8 mouse cellular contexts compared by ENCODE assay signal in the genomic region with DNA sequence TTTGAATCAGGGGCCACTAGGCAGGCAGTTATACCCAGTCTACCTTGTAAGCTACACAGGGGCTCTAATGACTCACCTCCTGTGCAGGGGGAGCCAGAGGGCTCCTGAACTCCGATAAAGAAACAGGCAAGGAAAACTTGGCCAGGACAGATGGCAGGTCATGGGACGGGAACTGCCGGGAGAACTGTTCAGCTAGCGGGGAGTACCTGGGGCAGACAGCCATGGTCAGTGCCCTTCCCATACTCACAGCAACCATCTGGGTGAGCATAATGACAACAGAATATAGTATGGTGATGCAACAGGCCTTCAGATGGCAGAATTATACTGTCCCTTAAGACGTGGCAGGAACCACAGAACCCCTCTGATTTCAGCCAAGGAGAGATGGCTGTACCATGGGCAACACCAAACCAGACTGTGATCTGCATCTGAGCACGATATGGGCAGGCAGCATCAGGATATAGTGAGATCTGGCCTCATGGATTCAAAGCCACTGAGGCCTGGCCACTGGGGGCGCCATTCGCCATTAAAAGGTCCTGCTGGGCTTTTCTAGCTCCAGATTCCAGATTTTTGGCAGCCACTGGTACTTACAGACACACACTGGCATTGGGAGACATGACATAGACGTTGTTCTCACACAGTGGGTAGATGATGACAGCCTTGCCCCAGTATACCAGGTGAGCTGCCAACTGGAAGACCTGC. TPM values are rescaled to one million over a fixed set of nuclear protein-coding genes. Genes with fewer than 3 reads are reported as not detected.
DNase-seq lines count a peak whose midpoint lies in the region; ATAC-seq lines count a peak whose summit lies in the region.
"Had no signal": no experiment of that assay in that cellular context is flagged by ENCODE, and none has a peak within 500 bp of the region (broad histone marks: within the 10 kb centered on the region; RNA-seq: fewer than 3 reads in every experiment).

No protein-coding gene starts in this region.

- ATAC-seq in hindbrain, embryonic 14.5 days (ENCODE audit: low FRiP score), result no peak
- ATAC-seq in stomach, embryonic 15.5 days (ENCODE audit: insufficient read depth, low FRiP score, low read depth), result no peak

- H3K36me3 ChIP-seq in hindbrain, embryonic 14.5 days (replicated peaks; ENCODE audit: control insufficient read depth, insufficient read depth), result peaks cover 55% of the 10 kb centered on the region
- peaks cover 23% of the 10 kb centered on the region for H3K36me3 ChIP-seq in stomach, embryonic 15.5 days

- peak; percentile 50 for DNase-seq in ovary, postnatal 36 days (ENCODE audit: low spot score)
- DNase-seq in ovary, postnatal 10 days (ENCODE audit: low spot score), result no peak
- peak; percentile 79 for DNase-seq in adrenal gland, postnatal 10 days
- DNase-seq in embryo, embryonic 10.5 days (ENCODE audit: low spot score), result peak; percentile 73
- peak; percentile 68 for DNase-seq in hindbrain, embryonic 14.5 days (ENCODE audit: low spot score)
- DNase-seq in lung, postnatal 14 days, result peak; percentile 71

- 56% methylated on average over 9 of the region's 9 CpGs for WGBS in hindbrain, embryonic 14.5 days
- 60% methylated on average over 9 of the region's 9 CpGs for WGBS in stomach, embryonic 15.5 days

- no peaks in the 10 kb centered on the region for H3K27me3 ChIP-seq in hindbrain, embryonic 14.5 days (ENCODE audit: control insufficient read depth, insufficient read depth, low read length)
- no peaks in the 10 kb centered on the region for H3K27me3 ChIP-seq in stomach, embryonic 15.5 days (replicated peaks)

- H3K4me2 ChIP-seq in hindbrain, embryonic 14.5 days (replicated peaks), result no peak overlapping the region
- no peak overlapping the region for H3K4me2 ChIP-seq in stomach, embryonic 15.5 days

- peak overlapping the region; percentile 62 for H3K27ac ChIP-seq in hindbrain, embryonic 14.5 days
- H3K27ac ChIP-seq in stomach, embryonic 15.5 days, result peak overlapping the region; percentile 67; the same call in 1 of the 2 replicates

- no peaks in the 10 kb centered on the region for H3K9me3 ChIP-seq in hindbrain, embryonic 14.5 days (ENCODE audit: control insufficient read depth, low read length)
- H3K9me3 ChIP-seq in stomach, embryonic 15.5 days, result no peaks in the 10 kb centered on the region

- peaks cover 21% of the 10 kb centered on the region for H3K4me1 ChIP-seq in hindbrain, embryonic 14.5 days (replicated peaks; ENCODE audit: control insufficient read depth, insufficient read depth, low read length)
- H3K4me1 ChIP-seq in stomach, embryonic 15.5 days, result peaks cover 26% of the 10 kb centered on the region

- no peak overlapping the region for H3K9ac ChIP-seq in hindbrain, embryonic 14.5 days
- no peak overlapping the region for H3K9ac ChIP-seq in stomach, embryonic 15.5 days

- no peak overlapping the region for H3K4me3 ChIP-seq in hindbrain, embryonic 14.5 days (replicated peaks; ENCODE audit: low read length)
- no peak overlapping the region for H3K4me3 ChIP-seq in stomach, embryonic 15.5 days (replicated peaks)
- H3K4me3 ChIP-seq: myocyte had no signal

RNA-seq across cellular contexts. Expression of a gene that starts 10.6 kb away (rescaled TPM):
- 10 to 100 TPM; 21.0 to 22.3 TPM for total RNA-seq in adrenal gland, postnatal 10 days (2021)
- polyA plus RNA-seq in hindbrain, embryonic 14.5 days (2014; fragmentation: Nextera tagmentation; extraction: Ambion mirVana), result 29.7 and 37.5 TPM in 2 replicates
- 32.7 and 35.8 TPM in 2 replicates for polyA plus RNA-seq in stomach, embryonic 15.5 days (2015; fragmentation: Nextera tagmentation; extraction: Ambion mirVana)

RNA-seq across cellular contexts. Expression of a gene that starts 14.8 kb away (rescaled TPM):
- total RNA-seq in adrenal gland, postnatal 10 days (2021), result 10 to 100 TPM; 25.0 to 29.1 TPM
- 18.9 and 20.0 TPM in 2 replicates for polyA plus RNA-seq in hindbrain, embryonic 14.5 days (2014; fragmentation: Nextera tagmentation; extraction: Ambion mirVana)
- 57.6 and 63.1 TPM in 2 replicates for polyA plus RNA-seq in stomach, embryonic 15.5 days (2015; fragmentation: Nextera tagmentation; extraction: Ambion mirVana)

RNA-seq across cellular contexts. Expression of a gene that starts 30.6 kb away (rescaled TPM):
- 10 to 100 TPM; 36.9 to 50.1 TPM for total RNA-seq in adrenal gland, postnatal 10 days (2021)
- polyA plus RNA-seq in hindbrain, embryonic 14.5 days (2014; fragmentation: Nextera tagmentation; extraction: Ambion mirVana), result 23.7 and 35.3 TPM in 2 replicates
- polyA plus RNA-seq in stomach, embryonic 15.5 days (2015; fragmentation: Nextera tagmentation; extraction: Ambion mirVana), result 35.6 and 39.0 TPM in 2 replicates

RNA-seq across cellular contexts. Expression of a gene that starts 31.6 kb away (rescaled TPM):
- 10 to 100 TPM; 23.9 to 26.5 TPM for total RNA-seq in adrenal gland, postnatal 10 days (2021)
- 48.6 and 49.9 TPM in 2 replicates for polyA plus RNA-seq in hindbrain, embryonic 14.5 days (2014; fragmentation: Nextera tagmentation; extraction: Ambion mirVana)
- polyA plus RNA-seq in stomach, embryonic 15.5 days (2015; fragmentation: Nextera tagmentation; extraction: Ambion mirVana), result 52.6 and 57.5 TPM in 2 replicates

RNA-seq across cellular contexts. Expression of a gene that starts 36.8 kb away (rescaled TPM):
- under 1 TPM; 0.30 to 0.82 TPM for total RNA-seq in adrenal gland, postnatal 10 days (2021)
- polyA plus RNA-seq in hindbrain, embryonic 14.5 days (2014; fragmentation: Nextera tagmentation; extraction: Ambion mirVana), result not detected in 2 replicates
- 0.06 and 0.09 TPM in 2 replicates for polyA plus RNA-seq in stomach, embryonic 15.5 days (2015; fragmentation: Nextera tagmentation; extraction: Ambion mirVana)
